Mouse (Mus musculus) G1E (cell line): ENCODE data around the gene Jmjd1c.
"Not testable (repeated sequence)": the region's sequence is repeated elsewhere in the genome, so short reads cannot be mapped to it uniquely, and the experiment has no call there.

ENCODE experiments used
- CTCF ChIP-seq: IDR thresholded peaks from 2 replicates; pipeline ENCODE4 v1.5.1; 2012; ENCODE audit warnings: low read depth, low read length, inconsistent platforms, mixed read lengths
- GATA2 ChIP-seq: IDR thresholded peaks from 2 replicates; pipeline ENCODE4 v1.6.1; 2012; ENCODE audit warnings: low read depth, low read length, inconsistent platforms, borderline replicate concordance
- TAL1 ChIP-seq: conservative IDR thresholded peaks from 2 replicates; pipeline ENCODE4 v1.6.1; 2012; ENCODE audit warnings: low read depth, low read length, inconsistent platforms, mixed read lengths

DNA sequence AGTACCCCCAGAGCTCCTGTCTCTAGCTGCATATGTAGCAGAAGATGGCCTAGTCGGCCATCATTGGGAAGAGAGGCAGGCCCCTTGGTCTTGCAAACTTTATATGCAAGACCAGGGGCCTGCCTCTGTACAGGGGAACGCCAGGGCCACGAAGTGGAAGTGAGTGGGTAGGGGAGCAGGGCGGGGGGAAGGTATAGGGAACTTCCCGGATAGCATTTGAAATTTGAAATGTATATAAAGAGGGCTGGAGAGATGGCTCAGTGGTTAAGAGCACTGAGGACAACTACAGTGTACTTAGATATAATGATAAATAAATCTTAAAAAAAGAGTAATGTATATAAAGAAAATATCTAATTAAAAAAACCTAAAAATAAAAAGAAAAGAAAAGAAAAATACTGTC is 17.0 kb downstream of the Jmjd1c start:
- not testable (repeated sequence) for TF ChIP-seq CTCF, GATA2, TAL1
